Mouse (Mus musculus): ENCODE data around the gene Nodal.

DNA sequence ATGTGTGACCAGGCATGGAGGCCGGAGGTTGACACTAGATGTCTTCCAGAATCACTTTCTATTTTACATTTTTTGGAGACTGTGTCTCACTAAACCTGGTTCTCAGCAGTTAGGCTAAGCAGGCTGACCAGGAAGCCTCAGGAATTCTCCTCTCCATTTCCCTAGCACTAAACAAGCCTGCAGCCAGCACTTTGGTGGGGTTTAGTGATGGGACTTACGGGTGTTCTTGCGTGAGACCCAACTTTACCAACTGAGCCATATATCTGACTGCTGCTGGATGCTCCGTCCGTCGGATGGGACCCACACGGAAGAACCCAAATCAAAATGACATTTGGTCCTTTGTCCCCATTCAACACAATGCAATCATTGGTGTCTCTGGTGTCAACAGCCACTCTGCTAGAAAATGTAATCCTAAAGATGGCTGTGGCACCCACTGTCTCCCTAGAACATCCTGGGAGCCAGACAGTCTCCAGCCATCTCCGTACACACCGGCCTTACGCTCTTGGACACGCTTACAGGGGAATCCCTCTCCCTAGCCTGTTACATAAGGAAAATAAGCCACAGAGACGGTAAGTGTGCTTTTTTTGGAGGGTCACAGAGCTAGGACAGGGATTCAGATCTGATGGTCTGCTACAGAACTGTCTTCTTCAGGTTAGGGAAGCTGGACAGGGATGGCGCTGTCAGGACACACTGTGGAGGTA is 38.3 kb upstream of the Nodal start:
- no peak for TF ChIP-seq CTCF (IDR thresholded peaks at IDR 0.05; ENCODE audit: borderline replicate concordance, control insufficient read depth, extremely low read depth, insufficient read depth, low read length, poor library complexity)
- TF ChIP-seq POLR2A (IDR thresholded peaks at IDR 0.05; ENCODE audit: control insufficient read depth, extremely low read depth, insufficient read depth, low read length, poor library complexity): no peak

Measured in thymus, adult 2 months (tissue).